Mouse (Mus musculus) liver, embryonic 15.5 days (tissue): ENCODE data around the gene Cbln1. TPM values are rescaled to one million over a fixed set of nuclear protein-coding genes. Genes with fewer than 3 reads are reported as not detected.

Source experiments
- ATAC-seq: fragments of 200-750 bp; cut with Nextera tagmentation; 2 replicates; pipeline ENCODE4 v1.8.0; 2017; ENCODE audit warnings: moderate number of reproducible peaks, mild to moderate bottlenecking, moderate library complexity; ENCODE audit not compliant: insufficient read depth
- H3K27ac ChIP-seq: fragments of 300-500 bp; sonication (generic); replicated peaks from 2 replicates; pipeline ENCODE4 v1.5.1; 2015; ENCODE audit warnings: mild to moderate bottlenecking, inconsistent platforms
- H3K27me3 ChIP-seq: fragments of 300-500 bp; sonication (generic); 2 replicates; pipeline ENCODE4 v1.6.1; 2015; ENCODE audit warnings: mild to moderate bottlenecking, inconsistent platforms
- H3K36me3 ChIP-seq: fragments of 300-500 bp; sonication (generic); replicated peaks from 2 replicates; pipeline ENCODE4 v1.6.1; 2015; ENCODE audit warnings: moderate library complexity, mild to moderate bottlenecking, inconsistent platforms
- H3K4me1 ChIP-seq: fragments of 300-500 bp; sonication (generic); replicated peaks from 2 replicates; pipeline ENCODE4 v1.6.1; 2015; ENCODE audit warnings: inconsistent platforms
- H3K4me2 ChIP-seq: fragments of 300-500 bp; sonication (generic); 2 replicates; pipeline ENCODE4 v1.6.1; 2015; ENCODE audit warnings: moderate library complexity, mild to moderate bottlenecking, inconsistent platforms
- H3K4me3 ChIP-seq: fragments of 300-500 bp; sonication (generic); replicated peaks from 2 replicates; pipeline ENCODE4 v1.5.1; 2015; ENCODE audit warnings: mild to moderate bottlenecking, inconsistent platforms
- H3K9ac ChIP-seq: fragments of 300-500 bp; sonication (generic); 2 replicates; pipeline ENCODE4 v1.6.1; 2015; ENCODE audit warnings: moderate library complexity, mild to moderate bottlenecking, inconsistent platforms
- H3K9me3 ChIP-seq: fragments of 300-500 bp; sonication (generic); replicated peaks from 2 replicates; pipeline ENCODE4 v1.6.1; 2016; ENCODE audit warnings: inconsistent platforms
- WGBS: fragments of 180-500 bp; shearing (Covaris S2); methylation state at CpG from one replicate; pipeline ENCODE4 v1.1.7; 2015; ENCODE audit warnings: mixed read lengths; ENCODE audit not compliant: insufficient replicate concordance; 5-methylcytosine and 5-hydroxymethylcytosine counted together
- polyA plus RNA-seq: library from polyadenylated mRNA; unstranded; fragments of >200 nt; fragmentation: Nextera tagmentation; extraction: Ambion mirVana; gene quantifications from 2 replicates; pipeline ENCODE4 v1.2.1, GENCODE M21; 2015

Gene Cbln1
- polyA plus RNA-seq, 1 experiment from 2014 or later: not detected

DNA sequence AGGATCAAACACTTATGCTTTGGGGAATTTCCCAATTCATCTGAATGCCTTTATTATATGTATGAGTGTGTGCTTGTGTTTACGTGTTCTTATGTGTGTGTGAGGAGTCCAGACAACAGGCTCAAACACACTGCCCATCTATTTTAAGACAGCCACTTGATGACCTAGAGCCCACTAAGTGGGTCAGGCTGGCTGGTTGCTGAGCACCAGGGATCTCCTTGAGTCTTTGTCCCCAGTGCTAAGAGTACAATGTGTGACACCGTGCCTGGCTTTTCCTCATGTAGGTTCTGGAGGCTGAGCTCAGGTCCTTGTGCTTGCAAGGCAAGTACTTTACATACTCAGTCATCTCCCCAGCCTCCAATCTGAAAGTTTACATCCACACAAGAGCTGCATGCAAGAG lies 20.7 kb downstream of the Cbln1 start:
- Histone ChIP-seq H3K4me1 (no peaks in the 10 kb centered on the region), H3K27me3 (no peaks in the 10 kb centered on the region; the same call in 1 of the 2 replicates), H3K9ac (no peak overlapping the region), H3K27ac (no peak overlapping the region), H3K4me3 (no peak overlapping the region), H3K9me3 (no peaks in the 10 kb centered on the region), H3K4me2 (no peak overlapping the region), H3K36me3 (no peaks in the 10 kb centered on the region)
- ATAC-seq: no peak
- 58% methylated on average over 2 of the region's 2 CpGs for WGBS

DNA sequence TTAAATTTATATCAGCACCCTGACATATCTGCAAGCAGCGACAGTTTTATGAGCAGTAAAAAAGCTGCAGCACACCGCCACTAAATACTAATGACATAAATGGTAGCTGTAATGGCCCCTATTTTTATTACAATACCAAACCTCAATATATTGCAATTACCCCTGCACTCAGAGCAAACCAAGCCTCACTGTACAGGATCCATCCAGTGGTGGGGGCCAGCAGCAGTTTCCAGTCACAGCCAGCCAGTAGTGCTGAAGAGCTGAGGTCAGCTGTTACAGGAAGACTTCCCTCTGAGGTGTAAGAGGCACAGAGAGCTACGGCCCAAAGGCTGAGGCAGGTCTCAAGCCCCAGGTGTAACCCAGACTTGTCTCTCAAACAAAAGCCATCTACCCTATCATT lies 37.8 kb downstream of the Cbln1 start:
- Histone ChIP-seq H3K4me1 (no peaks in the 10 kb centered on the region), H3K4me2 (no peak overlapping the region), H3K9ac (no peak overlapping the region), H3K27ac (no peak overlapping the region), H3K27me3 (no peaks in the 10 kb centered on the region), H3K36me3 (no peaks in the 10 kb centered on the region), H3K9me3 (no peaks in the 10 kb centered on the region), H3K4me3 (no peak overlapping the region)
- 56% methylated on average over 3 of the region's 3 CpGs for WGBS
- ATAC-seq: no peak

DNA sequence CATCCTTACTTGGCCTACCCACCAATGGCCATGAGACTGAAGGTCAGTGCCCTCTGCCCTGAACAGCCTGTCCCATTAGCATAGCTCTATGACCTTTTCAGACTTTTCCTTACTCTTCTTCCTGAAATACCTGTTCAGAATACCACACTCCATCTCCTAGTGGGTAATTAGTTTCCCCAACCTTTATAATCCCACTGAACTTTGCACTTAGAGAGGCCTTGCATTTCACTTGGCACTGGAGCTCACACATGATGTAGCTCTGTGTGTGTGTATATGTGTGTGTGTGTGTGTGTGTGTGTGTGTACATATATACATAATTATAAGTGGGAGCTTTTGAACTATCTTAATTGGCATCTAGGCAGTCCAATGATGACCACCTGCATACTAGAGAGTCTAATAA lies 45.2 kb downstream of the Cbln1 start:
- no peak for ATAC-seq
- H3K36me3 ChIP-seq: no peaks in the 10 kb centered on the region
- H3K9ac ChIP-seq: no peak overlapping the region
- H3K9me3 ChIP-seq: no peaks in the 10 kb centered on the region
- no peak overlapping the region for H3K4me2 ChIP-seq
- no peak overlapping the region for H3K4me3 ChIP-seq
- no peaks in the 10 kb centered on the region for H3K4me1 ChIP-seq
- H3K27ac ChIP-seq: no peak overlapping the region
- no peaks in the 10 kb centered on the region for H3K27me3 ChIP-seq

DNA sequence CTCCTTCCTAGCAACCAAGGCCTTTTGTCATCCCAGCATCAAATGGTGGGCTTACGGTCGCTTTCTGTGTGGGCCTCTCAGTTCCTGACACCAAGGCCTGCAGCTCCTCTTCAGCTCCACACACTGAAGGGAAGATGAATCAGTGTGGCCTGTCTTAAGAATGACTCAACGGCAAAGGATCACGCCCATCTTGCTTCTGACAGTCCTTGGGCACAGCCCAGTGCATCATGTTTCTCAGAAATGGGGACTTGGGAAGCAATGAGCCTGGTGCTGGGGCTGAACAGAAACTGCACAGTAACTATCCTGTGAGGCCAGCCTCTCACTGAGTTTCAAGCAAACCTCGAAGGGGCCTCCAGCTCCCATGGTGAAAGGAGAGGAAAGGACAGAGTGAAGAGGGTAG lies 47.7 kb downstream of the Cbln1 start:
- no peak overlapping the region for H3K27ac ChIP-seq
- no peak for ATAC-seq
- H3K4me1 ChIP-seq: no peaks in the 10 kb centered on the region
- H3K27me3 ChIP-seq: no peaks in the 10 kb centered on the region
- H3K36me3 ChIP-seq: no peaks in the 10 kb centered on the region
- no peak overlapping the region for H3K9ac ChIP-seq
- no peaks in the 10 kb centered on the region for H3K9me3 ChIP-seq
- H3K4me3 ChIP-seq: no peak overlapping the region
- no peak overlapping the region for H3K4me2 ChIP-seq
- 60% methylated on average over 5 of the region's 5 CpGs for WGBS

DNA sequence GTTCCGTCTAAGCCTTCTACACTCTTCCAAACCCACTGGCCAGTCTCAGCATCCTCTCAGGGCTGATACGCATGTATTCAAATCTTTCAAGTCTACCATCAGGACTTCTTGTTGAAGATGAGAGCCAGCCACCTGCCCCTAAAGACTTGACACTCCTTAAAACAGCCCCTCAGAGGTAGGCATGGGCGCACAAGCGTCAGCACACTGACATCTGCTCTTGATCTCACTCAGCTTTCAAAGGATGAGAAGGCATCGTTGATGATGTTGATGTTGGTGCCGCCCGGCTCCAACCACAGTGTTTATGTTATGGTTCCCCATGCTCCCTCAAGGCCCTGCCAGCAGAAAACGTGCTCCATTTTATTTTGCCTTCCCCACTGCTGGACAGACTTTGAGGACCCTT lies 50.7 kb downstream of the Cbln1 start:
- no peak for ATAC-seq
- no peak overlapping the region for H3K4me2 ChIP-seq

More for the DNA sequence above, 50.7 kb downstream of the Cbln1 start:
- no peak overlapping the region for H3K4me3 ChIP-seq
- H3K27me3 ChIP-seq: no peaks in the 10 kb centered on the region
- no peak overlapping the region for H3K27ac ChIP-seq
- H3K4me1 ChIP-seq: no peaks in the 10 kb centered on the region
- no peaks in the 10 kb centered on the region for H3K9me3 ChIP-seq
- 64% methylated on average over 8 of the region's 8 CpGs for WGBS
- no peaks in the 10 kb centered on the region for H3K36me3 ChIP-seq
- no peak overlapping the region for H3K9ac ChIP-seq

Other genes with a start within 250 kb of the Cbln1 start
- gene 4933402J07Rik, start 91.2 kb upstream of the Cbln1 start, polyA plus RNA-seq: not detected in 2 replicates